Mouse (Mus musculus): ENCODE data around the gene Ubc.
A peak's percentile ranks its signal among the peaks of the same experiment; 100 is the strongest.

Gene Ubc

DNA sequence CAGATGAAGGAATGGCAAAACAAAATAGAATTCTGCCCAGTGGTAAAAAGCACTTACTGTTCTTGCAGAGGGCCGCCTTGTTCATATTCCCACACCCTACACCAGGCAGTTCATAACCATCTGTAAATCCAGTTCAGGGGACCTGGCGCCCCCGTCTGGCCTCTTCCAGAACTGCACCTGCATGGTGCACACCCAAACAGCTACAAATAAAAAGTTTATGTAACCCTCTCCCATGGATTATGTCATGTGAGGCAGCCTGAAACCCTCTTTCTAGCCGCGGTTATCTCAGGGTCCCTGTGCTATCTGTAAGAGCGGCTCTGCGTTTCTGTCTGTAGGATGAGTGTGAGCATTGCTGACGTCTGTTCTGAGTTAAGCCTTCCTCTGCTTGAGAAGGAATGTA is 41.5 kb downstream of the Ubc start:
- DNase-seq (ENCODE audit: low read depth, low spot score) = peak; percentile 47

GRCm38 (mm10) chr5:125348067-125348466 is 41.9 kb downstream of the Ubc start:
- DNase-seq (ENCODE audit: low read depth, low spot score) = no peak

- DNase-seq (ENCODE audit: low read depth, low spot score) = no peak
Measured at GRCm38 (mm10) chr5:125344296-125344695, 45.7 kb downstream of the Ubc start.

DNA sequence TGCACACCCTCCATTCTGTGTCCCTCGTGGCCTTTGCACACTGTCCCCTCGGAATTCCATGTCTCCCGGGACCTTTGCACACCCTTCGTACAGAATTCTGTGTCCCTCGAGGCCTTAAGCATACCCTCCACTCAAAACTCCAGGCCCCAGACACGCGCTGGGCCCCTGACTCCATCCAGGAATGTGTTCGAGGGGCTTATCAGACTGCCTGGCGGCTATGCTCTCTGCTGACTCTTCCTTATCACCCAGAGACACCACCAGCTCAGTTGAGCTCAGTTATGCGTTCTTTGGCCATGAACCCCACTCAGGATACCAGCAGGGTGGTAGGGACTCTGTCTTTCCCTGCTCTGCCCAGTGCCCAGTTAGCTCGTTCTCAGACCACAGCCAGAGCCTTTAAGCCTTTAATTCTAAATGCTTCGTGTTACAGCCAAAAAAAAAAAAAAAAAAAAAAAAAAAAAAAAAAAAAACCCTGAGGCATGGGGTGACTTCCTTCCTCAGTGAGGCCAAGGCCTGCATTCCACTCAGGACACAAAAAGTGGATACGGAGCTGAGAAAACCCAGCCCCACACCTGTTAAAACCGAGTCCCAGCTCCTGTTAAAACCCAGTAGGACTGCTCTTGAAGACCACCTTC is 48.4 kb downstream of the Ubc start:
- peak; percentile 48 for DNase-seq (ENCODE audit: low read depth, low spot score)

- peak; percentile 74 for DNase-seq (ENCODE audit: low read depth, low spot score)
Measured at GRCm38 (mm10) chr5:125340547-125341262, 49.3 kb downstream of the Ubc start, which contains the start of gene Scarb1. Gene Scarb1, minus strand, starts transcription at chr5:125341094.

DNA sequence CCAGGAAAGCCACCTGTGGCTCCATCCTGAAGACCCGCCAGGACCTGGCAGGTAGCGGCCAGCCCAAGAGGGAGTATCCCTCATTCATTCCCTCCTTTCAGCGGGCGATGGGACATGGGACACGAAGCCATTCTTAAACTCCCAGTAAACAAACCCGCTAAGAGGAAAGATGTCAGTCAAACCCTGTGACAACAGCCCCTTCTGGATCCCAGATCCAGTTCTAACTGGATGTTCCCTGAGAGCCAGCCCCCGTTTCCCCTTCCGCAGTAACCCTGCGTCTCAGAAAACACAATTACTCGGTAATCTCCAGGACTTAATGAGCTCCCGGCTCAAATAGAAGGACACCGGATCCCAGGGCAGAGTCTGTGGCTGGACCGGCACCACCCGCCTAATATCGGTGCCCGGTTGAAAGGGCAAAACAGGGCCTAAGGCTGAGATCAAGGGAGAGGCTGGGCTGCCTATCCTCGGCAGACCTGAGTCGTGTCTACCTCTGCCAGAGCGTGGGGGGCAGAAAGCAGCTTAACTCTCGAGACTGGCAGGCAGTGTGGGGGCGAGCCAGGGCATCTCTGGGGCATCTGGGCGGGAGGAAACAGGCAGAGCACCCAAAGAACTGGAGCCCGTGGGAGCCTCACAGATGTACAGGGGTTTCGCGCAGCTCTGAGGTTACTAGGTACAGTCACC is 50.0 kb downstream of the Ubc start:
- DNase-seq (ENCODE audit: low read depth, low spot score) = peak; percentile 35

GRCm38 (mm10) chr5:125339108-125339751 is 50.8 kb downstream of the Ubc start:
- no peak for DNase-seq (ENCODE audit: low read depth, low spot score)

- DNase-seq (ENCODE audit: low read depth, low spot score) = no peak
Measured at GRCm38 (mm10) chr5:125337526-125337925, 52.5 kb downstream of the Ubc start.

- no peak for DNase-seq (ENCODE audit: low read depth, low spot score)
Measured at GRCm38 (mm10) chr5:125337012-125337411, 53.0 kb downstream of the Ubc start.

Measured in c-Kit-negative CD71-positive TER-119-positive erythroid progenitor cells, embryonic 14.5 days (primary cell).